Mouse (Mus musculus) intestine, embryonic 16.5 days (tissue): ENCODE results near the gene Hoxc5. TPM values are rescaled to one million over a fixed set of nuclear protein-coding genes. Genes with fewer than 3 reads are reported as not detected.

Source experiments
- microRNA counts: library from miRNA; unstranded; fragments of <30 nt; microRNA quantifications from one replicate; lab custom pipeline; 2016
- microRNA-seq: library from miRNA; unstranded; fragments of <30 nt; microRNA quantifications from one replicate; pipeline ENCODE4, GENCODE M21; 2016
- polyA plus RNA-seq: library from polyadenylated mRNA; unstranded; fragments of >200 nt; fragmentation: Nextera tagmentation; extraction: Ambion mirVana; gene quantifications from 2 replicates; pipeline ENCODE4 v1.2.1, GENCODE M21; 2015

Hoxc5 gene
- polyA plus RNA-seq, 1 experiment from 2014 or later: 6.8 TPM

MicroRNAs within 50 kb of the gene (microRNA counts, 519-probe panel; counts per million panel counts)
- microRNA mmu-miR-615-3p (lab: Ali Mortazavi, UCI) (1,648 counts per million, percentile 19 among the panel's probes with 10 or more counts), microRNA mmu-miR-615-5p (lab: Ali Mortazavi, UCI) (35.7 counts per million)

Small RNA genes lying within 50 kb of the gene (microRNA-seq; reads per million reads assigned to microRNA genes)
- gene Mir196a-2 (309 reads per million, percentile 62 among the genes with 10 or more reads in this experiment), gene Mir615 (907 reads per million, percentile 73 among the genes with 10 or more reads in this experiment)

Other genes with a start within 250 kb of the Hoxc5 start
- gene Calcoco1, start 245.3 kb upstream of the Hoxc5 start, polyA plus RNA-seq: 26.5 and 27.0 TPM in 2 replicates
- gene Hoxc13, start 46.3 kb upstream of the Hoxc5 start, polyA plus RNA-seq: not detected in 2 replicates
- gene Hoxc12, start 30.7 kb upstream of the Hoxc5 start, polyA plus RNA-seq: not detected in 2 replicates
- 0.06 TPM in 1 of 2 replicates, not detected in the other for gene Hoxc11, start 13.0 kb upstream of the Hoxc5 start, polyA plus RNA-seq
- gene Hoxc10, start 647 bp upstream of the Hoxc5 start, polyA plus RNA-seq: 1.1 and 1.3 TPM in 2 replicates
- gene Hoxc9, start 9.0 kb downstream of the Hoxc5 start, polyA plus RNA-seq: 0.49 and 0.76 TPM in 2 replicates
- gene Hoxc8, start 23.2 kb downstream of the Hoxc5 start, polyA plus RNA-seq: 4.5 and 4.9 TPM in 2 replicates
- 3.2 and 4.0 TPM in 2 replicates for gene Hoxc6, start 30.8 kb downstream of the Hoxc5 start, polyA plus RNA-seq
- gene Hoxc4, start 51.5 kb downstream of the Hoxc5 start, polyA plus RNA-seq: 8.8 and 9.7 TPM in 2 replicates
- gene Smug1, start 199.6 kb downstream of the Hoxc5 start, polyA plus RNA-seq: 20.2 and 22.1 TPM in 2 replicates